Mouse (Mus musculus) cerebellum, adult 18-20 months (tissue): ENCODE results near the gene 2410015M20Rik.
"Not testable (repeated sequence)": the region's sequence is repeated elsewhere in the genome, so short reads cannot be mapped to it uniquely, and the experiment has no call there.

Experiments used
- DNase-seq, 2 experiments: peaks; one replicate each; pipeline ENCODE4 v3.0.0; 2021

Gene 2410015M20Rik

GRCm38 (mm10) chr17:56613236-56613844, 3.8 kb upstream of the 2410015M20Rik start, which contains the start of gene Rpl36:
Gene Rpl36, plus strand, starts transcription at chr17:56613416.
- peak; percentile 95 to 98 for DNase-seq

- DNase-seq: not testable (repeated sequence)
These were observed 3.0 kb upstream of the 2410015M20Rik start for GRCm38 (mm10) chr17:56612565-56612939.

DNA sequence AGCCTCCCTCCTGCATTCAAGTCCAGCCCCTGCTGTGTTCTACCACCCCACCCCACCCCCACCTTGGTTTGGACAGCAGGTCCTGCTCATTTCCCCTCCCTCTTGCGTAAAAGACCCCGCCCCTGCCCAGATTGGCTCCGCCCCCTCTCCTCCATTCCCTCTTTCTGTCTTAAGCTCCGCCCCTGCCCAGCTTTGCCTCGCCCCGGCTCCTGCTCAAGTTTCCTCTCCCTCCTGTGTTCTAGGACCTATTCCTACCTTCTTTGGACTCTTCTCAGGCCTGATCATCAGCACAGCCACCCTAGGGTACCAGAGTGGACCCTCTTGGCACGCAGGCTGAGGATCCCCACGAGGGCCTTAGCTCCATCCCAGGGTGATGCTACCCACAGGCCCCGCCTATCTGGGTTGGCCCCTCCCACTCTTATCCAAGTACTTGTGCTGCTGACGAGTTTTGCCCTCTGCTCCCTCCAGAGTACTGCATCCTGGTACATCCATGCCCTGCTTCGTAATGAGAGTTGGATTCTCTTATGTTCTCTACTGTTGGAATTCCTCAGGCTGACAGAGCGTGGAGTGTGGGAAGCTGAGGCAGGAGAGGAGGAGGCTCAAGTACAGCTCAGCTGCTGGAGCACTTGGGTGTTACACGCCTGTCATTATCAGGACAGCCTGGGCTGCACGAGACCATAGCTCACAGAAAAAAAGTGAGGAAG, 2.4 kb upstream of the 2410015M20Rik start:
- no peak for DNase-seq

DNA sequence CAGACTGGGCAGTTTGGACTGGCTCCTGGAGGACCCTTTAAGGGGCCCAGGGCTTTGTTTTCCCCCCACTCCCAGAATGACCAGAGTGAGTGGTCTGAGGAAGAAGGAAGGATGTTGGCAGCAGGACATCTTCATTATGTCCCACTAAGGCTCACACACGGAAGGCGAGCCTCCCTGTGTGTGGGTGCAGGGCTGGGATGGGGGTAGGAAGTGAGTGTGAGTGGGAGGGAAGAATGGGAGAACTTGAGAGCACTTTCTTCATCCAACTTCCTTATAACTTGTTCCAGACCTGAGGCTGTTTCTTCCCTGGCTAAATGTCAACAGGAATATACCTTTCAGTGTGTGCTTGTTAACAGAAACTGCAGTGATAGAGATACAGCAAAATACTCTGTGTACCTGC, 1.8 kb upstream of the 2410015M20Rik start:
- no peak for DNase-seq

GRCm38 (mm10) chr17:56608699-56609098, 872 bp downstream of the 2410015M20Rik start:
- no peak for DNase-seq

DNA sequence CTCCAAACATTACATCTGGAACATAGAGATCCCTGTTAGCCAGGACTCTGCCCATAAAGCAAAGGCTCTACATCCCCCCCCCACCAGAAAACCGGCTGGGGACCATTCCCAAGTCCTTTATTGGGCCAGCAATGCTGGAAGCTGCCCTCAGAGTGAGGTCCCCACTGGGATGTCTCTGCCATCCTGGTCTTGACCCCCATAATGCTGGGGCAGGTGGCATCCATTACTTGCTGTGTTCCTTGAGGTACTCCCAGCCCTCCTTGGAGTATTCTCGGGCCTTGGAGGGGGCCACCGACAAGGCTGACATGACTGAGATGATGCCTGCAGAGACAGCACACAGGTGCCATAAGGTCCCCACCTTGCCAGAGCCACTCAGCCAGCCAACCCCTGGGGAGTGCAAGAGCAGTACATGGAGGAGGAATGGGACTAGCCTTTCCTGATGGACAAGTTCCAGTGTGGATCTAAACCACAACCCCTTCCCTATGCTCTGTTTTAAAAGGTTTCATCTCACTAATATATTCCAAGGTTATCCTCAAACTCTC, 2.0 kb downstream of the 2410015M20Rik start:
- no peak for DNase-seq

DNA sequence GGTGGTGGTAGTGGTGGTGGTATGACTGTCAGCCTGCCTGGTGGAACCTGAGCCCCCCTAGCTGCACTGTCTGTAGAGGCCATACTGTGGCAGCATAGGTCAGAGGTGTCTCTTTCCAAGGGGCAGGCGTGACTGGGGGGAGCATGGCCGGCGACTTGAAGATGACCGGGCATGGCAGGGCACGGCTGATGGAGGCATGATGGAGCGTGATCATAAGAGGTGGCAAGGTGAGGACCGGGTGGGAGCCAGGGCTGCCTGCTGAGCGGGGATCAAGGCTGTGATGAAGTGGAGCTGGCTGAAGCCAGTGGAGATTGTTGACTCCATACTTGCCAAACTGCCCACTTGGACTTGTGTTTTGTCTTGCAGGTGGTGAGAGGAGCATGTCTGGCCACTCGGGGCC, 4.1 kb downstream of the 2410015M20Rik start:
- no peak for DNase-seq

- DNase-seq: no peak
These were observed 5.1 kb downstream of the 2410015M20Rik start for GRCm38 (mm10) chr17:56604422-56604821.

DNA sequence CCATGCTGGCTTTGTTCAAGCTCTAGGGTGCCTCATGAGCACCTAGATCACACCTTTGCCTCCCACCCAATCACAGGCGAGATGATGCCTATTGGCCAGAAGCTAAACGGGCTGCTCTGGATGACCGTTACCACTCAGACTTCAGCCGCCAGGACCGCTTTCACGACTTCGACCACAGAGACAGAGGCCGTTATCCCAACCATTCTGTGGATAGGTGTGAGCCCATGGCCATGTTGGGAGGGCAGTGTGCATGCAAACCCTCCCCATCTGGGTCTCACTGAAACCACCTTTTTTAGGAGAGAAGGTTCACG, 5.5 kb downstream of the 2410015M20Rik start:
- DNase-seq: no peak

DNA sequence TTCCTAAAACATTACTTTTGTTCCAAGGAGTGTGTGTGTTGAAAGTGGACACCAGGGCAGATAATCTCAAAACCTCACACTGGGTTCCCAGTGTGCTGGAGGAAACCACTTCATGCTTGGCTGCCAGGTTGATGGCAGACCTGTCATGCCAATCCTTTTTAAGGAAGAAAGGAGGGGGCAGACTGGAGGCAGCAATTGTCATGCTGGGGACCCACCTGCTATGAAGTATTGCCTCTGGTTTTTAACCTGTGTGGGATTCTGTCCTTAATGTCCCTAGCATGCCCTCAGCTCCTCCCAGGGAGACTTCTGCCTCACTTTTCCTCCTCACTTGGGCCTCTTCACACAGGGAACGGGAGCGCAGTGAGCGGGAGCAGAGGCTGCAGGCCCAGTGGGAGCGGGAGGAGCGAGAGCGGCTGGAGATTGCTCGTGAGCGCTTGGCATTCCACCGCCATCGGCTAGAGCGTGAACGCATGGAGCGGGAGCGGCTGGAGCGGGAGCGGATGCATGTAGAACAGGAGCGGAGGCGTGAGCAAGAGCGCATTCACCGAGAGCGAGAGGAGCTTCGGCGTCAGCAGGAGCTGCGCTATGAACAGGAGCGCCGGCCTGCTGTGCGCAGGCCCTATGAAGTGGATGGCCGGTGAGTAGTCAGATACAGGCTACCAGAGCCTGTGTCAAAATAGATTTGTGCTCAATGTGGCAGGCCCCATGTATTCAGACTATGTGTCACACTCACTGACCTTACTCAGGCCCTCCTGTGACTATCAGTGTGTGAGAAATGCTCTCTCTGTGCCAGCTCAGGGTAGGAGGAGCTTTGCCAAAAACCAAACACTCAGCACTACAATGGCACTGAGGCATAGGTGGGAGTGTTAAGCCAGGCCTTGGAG, 6.1 kb downstream of the 2410015M20Rik start:
- peak; percentile 43 to 45 for DNase-seq

- DNase-seq: peak in 1 of 2 experiments; percentile 36
These were observed 15.9 kb downstream of the 2410015M20Rik start for GRCm38 (mm10) chr17:56593527-56594271.

DNA sequence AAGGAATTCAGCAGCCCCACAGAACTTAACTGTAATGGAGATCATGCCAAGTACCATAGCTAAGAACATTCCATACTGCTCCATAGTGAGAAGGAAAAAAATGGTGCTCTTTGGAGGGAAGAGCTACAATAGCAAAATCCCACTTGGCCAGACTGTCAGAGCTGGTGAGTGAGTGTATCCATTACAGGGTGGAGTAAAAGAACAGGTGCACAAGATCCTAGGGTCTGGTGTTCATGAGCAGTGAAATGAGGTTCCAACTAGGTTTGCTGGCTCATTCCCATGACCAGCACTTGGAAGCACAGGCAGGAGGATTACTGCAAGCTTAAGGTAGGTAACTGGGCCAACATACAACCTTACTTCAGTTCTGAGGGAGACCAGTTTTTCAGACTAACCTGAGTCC, 17.0 kb downstream of the 2410015M20Rik start:
- no peak for DNase-seq

- no peak for DNase-seq
These were observed 20.6 kb downstream of the 2410015M20Rik start for GRCm38 (mm10) chr17:56588921-56589320.

DNA sequence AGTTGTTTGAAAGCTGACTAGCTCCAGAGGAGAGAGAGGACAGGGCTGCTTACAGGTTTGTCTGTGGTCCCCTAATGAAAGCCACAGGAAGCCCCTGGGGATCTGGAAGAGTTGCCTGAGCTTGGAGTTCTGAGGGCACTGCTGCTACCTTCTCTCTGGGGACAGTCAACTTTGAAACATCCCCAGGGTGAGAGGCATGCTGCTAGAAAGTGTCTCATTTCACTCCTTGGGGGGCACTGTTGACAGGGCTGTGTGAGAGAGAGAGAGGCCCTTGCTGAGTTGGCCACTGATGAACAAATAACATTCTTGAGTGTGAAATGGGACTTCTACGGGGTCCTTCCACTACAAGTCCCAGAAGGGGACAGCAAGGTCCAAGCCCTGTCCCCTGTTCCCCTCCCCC, 21.8 kb downstream of the 2410015M20Rik start:
- no peak for DNase-seq

DNA sequence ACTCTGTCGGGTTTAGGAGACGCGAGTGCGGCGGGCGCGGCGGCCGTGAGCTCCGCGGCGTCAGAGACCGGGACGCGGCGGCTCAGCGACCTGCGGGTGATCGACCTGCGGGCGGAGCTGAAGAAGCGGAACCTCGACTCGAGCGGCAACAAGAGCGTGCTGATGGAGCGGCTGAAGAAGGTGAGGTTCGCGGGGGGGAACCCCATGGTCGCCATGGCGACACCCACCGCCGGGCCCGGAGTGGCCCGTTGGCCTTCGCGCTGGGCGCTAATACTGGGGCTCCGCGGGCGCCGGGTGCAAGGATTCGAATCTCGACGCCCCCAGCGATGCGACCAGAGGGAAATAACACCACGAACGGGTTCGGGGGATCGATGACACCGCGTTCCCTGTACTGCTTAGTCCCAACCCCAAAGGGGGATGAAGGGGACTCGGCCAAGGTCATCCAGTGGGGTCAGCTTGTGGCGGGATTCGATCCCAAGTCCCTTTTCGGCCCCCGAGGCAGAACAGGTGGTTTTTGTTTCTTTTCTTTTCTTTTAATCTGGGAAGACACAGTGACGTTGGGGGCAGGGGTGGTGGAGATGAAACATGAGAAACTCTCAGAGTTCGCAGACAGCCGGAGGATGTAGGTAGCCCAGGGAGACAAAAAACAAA, 24.3 kb downstream of the 2410015M20Rik start:
- peak in 1 of 2 experiments; percentile 52 for DNase-seq

DNA sequence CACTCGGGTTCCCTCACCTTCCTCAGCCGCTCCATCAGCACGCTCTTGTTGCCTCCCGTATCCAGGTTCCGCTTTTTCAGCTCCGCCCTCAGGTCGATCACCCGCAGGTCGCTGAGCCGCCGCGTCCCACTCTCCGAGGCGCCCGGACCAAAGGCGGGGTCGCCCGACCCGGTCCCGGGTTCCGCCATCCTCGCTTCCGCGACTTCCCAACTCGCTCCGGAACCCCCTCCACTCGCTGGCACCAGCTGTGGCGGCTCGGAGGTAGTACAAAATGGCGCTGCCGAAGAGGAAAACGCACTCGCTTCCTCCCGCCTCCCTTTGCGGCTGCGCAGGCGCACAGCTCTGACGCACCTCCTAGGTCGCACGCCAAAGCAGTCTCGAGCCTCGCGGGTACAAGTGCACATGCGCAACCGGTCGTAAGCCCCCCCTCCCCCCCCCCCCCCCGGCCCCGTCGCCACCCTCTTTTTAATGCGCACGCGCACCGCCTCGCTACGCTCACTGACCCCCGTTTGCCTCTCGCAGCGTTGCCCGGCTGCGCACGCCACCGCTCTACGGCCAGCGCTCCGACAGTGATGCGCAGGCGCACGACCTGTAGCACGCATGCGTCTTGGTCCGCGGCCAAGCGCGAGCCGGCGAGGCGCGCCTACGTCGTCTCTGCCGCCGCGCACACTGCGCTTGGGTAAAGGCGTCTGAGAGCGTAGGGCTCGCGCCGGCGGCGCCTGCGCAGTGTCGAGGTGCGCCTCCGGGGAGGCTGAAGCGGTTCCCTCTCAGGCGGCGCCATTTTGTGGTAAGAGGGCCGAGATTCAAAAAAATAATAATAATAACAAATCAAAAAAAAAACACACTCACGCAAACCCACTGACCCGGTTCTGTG, 25.1 kb downstream of the 2410015M20Rik start, which contains the start of the genes Safb2 and Safb:
Safb2 (minus strand) TSS at position 329 of the 874 bp plus-strand sequence.
Safb (plus strand) TSS at position 569 of the 874 bp plus-strand sequence.
- peak; percentile 98 to 100 for DNase-seq

- peak in 1 of 2 experiments; percentile 53 for DNase-seq
These were observed 25.8 kb downstream of the 2410015M20Rik start for GRCm38 (mm10) chr17:56583611-56584256.

GRCm38 (mm10) chr17:56583071-56583470, 26.5 kb downstream of the 2410015M20Rik start:
- DNase-seq: no peak

- DNase-seq: no peak
These were observed 36.6 kb downstream of the 2410015M20Rik start for GRCm38 (mm10) chr17:56572939-56573338.

- DNase-seq: peak in 1 of 2 experiments; percentile 34
These were observed 37.4 kb downstream of the 2410015M20Rik start for GRCm38 (mm10) chr17:56572154-56572553.
